Mouse (Mus musculus) forebrain, embryonic 16.5 days (tissue): ENCODE results near the gene Sbk3. TPM values are rescaled to one million over a fixed set of nuclear protein-coding genes. Genes with fewer than 3 reads are reported as not detected.

ENCODE experiments used
- ATAC-seq: fragments of 200-750 bp; cut with Nextera tagmentation; 2 replicates; pipeline ENCODE4 v1.8.0; 2017; ENCODE audit warnings: mild to moderate bottlenecking, moderate library complexity
- H3K27ac ChIP-seq: fragments of 300-500 bp; sonication (generic); 2 replicates; pipeline ENCODE4 v1.5.1; 2014; ENCODE audit warnings: low read length, control low read depth
- H3K27me3 ChIP-seq: fragments of 300-500 bp; sonication (generic); replicated peaks from 2 replicates; pipeline ENCODE4 v1.6.1; 2014; ENCODE audit warnings: low read length; ENCODE audit not compliant: control insufficient read depth, insufficient read depth
- H3K36me3 ChIP-seq: fragments of 300-500 bp; sonication (generic); 2 replicates; pipeline ENCODE4 v1.6.1; 2014; ENCODE audit not compliant: control insufficient read depth, insufficient read depth
- H3K4me1 ChIP-seq: fragments of 300-500 bp; sonication (generic); replicated peaks from 2 replicates; pipeline ENCODE4 v1.6.1; 2014; ENCODE audit warnings: low read length; ENCODE audit not compliant: control insufficient read depth, insufficient read depth
- H3K4me2 ChIP-seq: fragments of 300-500 bp; sonication (generic); 2 replicates; pipeline ENCODE4 v1.6.1; 2014; ENCODE audit warnings: mild to moderate bottlenecking, low read length, control low read depth
- H3K4me3 ChIP-seq: fragments of 300-500 bp; sonication (generic); replicated peaks from 2 replicates; pipeline ENCODE4 v1.5.1; 2014; ENCODE audit warnings: mild to moderate bottlenecking, low read length, control low read depth
- H3K9ac ChIP-seq: fragments of 300-500 bp; sonication (generic); replicated peaks from 2 replicates; pipeline ENCODE4 v1.6.1; 2014; ENCODE audit warnings: low read depth, low read length, control low read depth
- H3K9me3 ChIP-seq: fragments of 300-500 bp; sonication (generic); 2 replicates; pipeline ENCODE4 v1.6.1; 2016; ENCODE audit warnings: low read length; ENCODE audit not compliant: control insufficient read depth
- WGBS: fragments of 180-500 bp; shearing (Covaris S2); extraction: QIAGEN DNeasy Blood & Tissue Kit; methylation state at CpG from one replicate; pipeline ENCODE4 v1.1.7; 2014; 5-methylcytosine and 5-hydroxymethylcytosine counted together
- polyA plus RNA-seq: library from polyadenylated mRNA; unstranded; fragments of >200 nt; fragmentation: Nextera tagmentation; extraction: Ambion mirVana; gene quantifications from 2 replicates; pipeline ENCODE4 v1.2.1, GENCODE M21; 2015

Sbk3 gene
- polyA plus RNA-seq, 1 experiment from 2014 or later = 0.91 TPM

- 87% methylated on average over 5 of the region's 5 CpGs for WGBS
- Histone ChIP-seq H3K4me3 (no peak overlapping the region), H3K9me3 (no peaks in the 10 kb centered on the region), H3K4me1 (no peaks in the 10 kb centered on the region), H3K9ac (no peak overlapping the region), H3K27me3 (no peaks in the 10 kb centered on the region), H3K27ac (no peak overlapping the region), H3K4me2 (no peak overlapping the region), H3K36me3 (no peaks in the 10 kb centered on the region)
- no peak for ATAC-seq
These were observed 7.4 kb downstream of the Sbk3 start for GRCm38 (mm10) chr7:4963527-4963926.

GRCm38 (mm10) chr7:4957361-4957760, 13.6 kb downstream of the Sbk3 start:
- H3K27ac ChIP-seq = no peak overlapping the region
- no peak for ATAC-seq
- H3K27me3 ChIP-seq = no peaks in the 10 kb centered on the region
- H3K9me3 ChIP-seq = no peaks in the 10 kb centered on the region
- H3K4me3 ChIP-seq = no peak overlapping the region
- no peak overlapping the region for H3K9ac ChIP-seq
- 91% methylated on average over 10 of the region's 10 CpGs for WGBS
- H3K4me1 ChIP-seq = no peaks in the 10 kb centered on the region
- H3K4me2 ChIP-seq = no peak overlapping the region
- no peaks in the 10 kb centered on the region for H3K36me3 ChIP-seq

GRCm38 (mm10) chr7:4953815-4954445, 17.0 kb downstream of the Sbk3 start:
- Histone ChIP-seq H3K4me1 (no peaks in the 10 kb centered on the region), H3K27ac (no peak overlapping the region), H3K4me2 (no peak overlapping the region), H3K4me3 (no peak overlapping the region), H3K9me3 (no peaks in the 10 kb centered on the region), H3K27me3 (no peaks in the 10 kb centered on the region), H3K9ac (no peak overlapping the region), H3K36me3 (no peaks in the 10 kb centered on the region)
- WGBS = 30% methylated on average over 10 of the region's 10 CpGs
- ATAC-seq = no peak

- Histone ChIP-seq H3K9ac (no peak overlapping the region), H3K4me3 (no peak overlapping the region), H3K36me3 (no peaks in the 10 kb centered on the region), H3K27ac (no peak overlapping the region), H3K4me1 (no peaks in the 10 kb centered on the region), H3K9me3 (no peaks in the 10 kb centered on the region), H3K4me2 (no peak overlapping the region), H3K27me3 (no peaks in the 10 kb centered on the region)
- WGBS = 84% methylated on average over 19 of the region's 19 CpGs
- ATAC-seq = no peak
These were observed 20.2 kb downstream of the Sbk3 start for GRCm38 (mm10) chr7:4950561-4951342.

- Histone ChIP-seq H3K4me3 (no peak overlapping the region), H3K4me2 (no peak overlapping the region), H3K27ac (no peak overlapping the region), H3K36me3 (no peaks in the 10 kb centered on the region), H3K4me1 (peaks cover 2% of the 10 kb centered on the region; the same call in 1 of the 2 replicates), H3K9me3 (no peaks in the 10 kb centered on the region), H3K9ac (no peak overlapping the region), H3K27me3 (no peaks in the 10 kb centered on the region)
- no peak for ATAC-seq
- WGBS = 93% methylated on average over 6 of the region's 6 CpGs
These were observed 22.6 kb downstream of the Sbk3 start for GRCm38 (mm10) chr7:4948386-4948785.

GRCm38 (mm10) chr7:4947855-4948254, 23.1 kb downstream of the Sbk3 start:
- Histone ChIP-seq H3K9me3 (no peaks in the 10 kb centered on the region), H3K4me3 (no peak overlapping the region), H3K9ac (no peak overlapping the region), H3K36me3 (no peaks in the 10 kb centered on the region), H3K27ac (no peak overlapping the region), H3K4me1 (peaks cover 3% of the 10 kb centered on the region; the same call in 1 of the 2 replicates), H3K27me3 (no peaks in the 10 kb centered on the region), H3K4me2 (no peak overlapping the region)
- WGBS = 56% methylated on average over 2 of the region's 2 CpGs
- ATAC-seq = no peak

GRCm38 (mm10) chr7:4943223-4943815, 27.6 kb downstream of the Sbk3 start:
- H3K4me3 ChIP-seq = peak overlapping the region; percentile 37
- H3K9ac ChIP-seq = 0 out of 2 replicates have a peak overlapping the region, but pooled peaks have one; percentile 24
- peak; percentile 73 for ATAC-seq
- no peak overlapping the region for H3K27ac ChIP-seq
- 16% methylated on average over 15 of the region's 15 CpGs for WGBS
- H3K27me3 ChIP-seq = no peaks in the 10 kb centered on the region
- H3K4me1 ChIP-seq = peaks cover 3% of the 10 kb centered on the region; the same call in 1 of the 2 replicates
- H3K36me3 ChIP-seq = no peaks in the 10 kb centered on the region
- peak overlapping the region; percentile 45 for H3K4me2 ChIP-seq
- H3K9me3 ChIP-seq = no peaks in the 10 kb centered on the region

GRCm38 (mm10) chr7:4942673-4943072, 28.3 kb downstream of the Sbk3 start:
- no peak overlapping the region for H3K4me3 ChIP-seq
- no peak overlapping the region for H3K27ac ChIP-seq
- WGBS = 50% methylated on average over 5 of the region's 5 CpGs
- ATAC-seq = no peak
- H3K36me3 ChIP-seq = no peaks in the 10 kb centered on the region
- H3K27me3 ChIP-seq = no peaks in the 10 kb centered on the region
- H3K9ac ChIP-seq = no peak overlapping the region
- H3K4me1 ChIP-seq = peaks cover 3% of the 10 kb centered on the region; the same call in 1 of the 2 replicates
- H3K4me2 ChIP-seq = no peak overlapping the region
- no peaks in the 10 kb centered on the region for H3K9me3 ChIP-seq

GRCm38 (mm10) chr7:4940068-4940479, 30.9 kb downstream of the Sbk3 start:
- Histone ChIP-seq H3K4me3 (no peak overlapping the region), H3K9ac (no peak overlapping the region), H3K9me3 (no peaks in the 10 kb centered on the region), H3K4me1 (peaks cover 3% of the 10 kb centered on the region; the same call in 1 of the 2 replicates), H3K27me3 (no peaks in the 10 kb centered on the region), H3K4me2 (no peak overlapping the region), H3K27ac (no peak overlapping the region), H3K36me3 (no peaks in the 10 kb centered on the region)
- 14% methylated on average over 9 of the region's 9 CpGs for WGBS
- peak; percentile 60 for ATAC-seq
